Mouse (Mus musculus): ENCODE results near the gene Tnfrsf23. TPM values are rescaled to one million over a fixed set of nuclear protein-coding genes. Genes with fewer than 3 reads are reported as not detected.
"Not testable (repeated sequence)": the region's sequence is repeated elsewhere in the genome, so short reads cannot be mapped to it uniquely, and the experiment has no call there.

The Tnfrsf23 gene
- polyA plus RNA-seq, 1 experiment, result 5.6 TPM

DNA sequence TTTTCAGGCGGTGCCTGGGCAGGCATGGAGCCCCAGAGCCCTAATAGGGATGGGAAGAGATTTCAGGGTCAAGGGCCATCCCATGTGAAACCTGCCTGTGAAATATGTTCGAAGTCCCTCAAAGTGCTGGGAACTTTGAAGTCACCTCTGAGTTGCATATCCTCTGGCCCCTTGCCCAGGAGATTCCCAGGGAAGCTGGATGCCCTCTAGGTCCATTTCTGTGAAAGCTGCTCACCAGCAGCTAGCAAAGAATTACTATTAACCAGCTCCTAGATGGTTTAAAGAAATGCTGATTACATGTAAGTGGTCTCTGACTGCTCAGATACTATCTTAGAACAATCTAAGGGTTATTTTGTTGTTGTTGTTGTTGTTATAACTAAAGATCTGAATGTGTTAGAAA is 1.1 kb downstream of the Tnfrsf23 start:
- DNase-seq (ENCODE audit: low spot score), result not testable (repeated sequence)

DNA sequence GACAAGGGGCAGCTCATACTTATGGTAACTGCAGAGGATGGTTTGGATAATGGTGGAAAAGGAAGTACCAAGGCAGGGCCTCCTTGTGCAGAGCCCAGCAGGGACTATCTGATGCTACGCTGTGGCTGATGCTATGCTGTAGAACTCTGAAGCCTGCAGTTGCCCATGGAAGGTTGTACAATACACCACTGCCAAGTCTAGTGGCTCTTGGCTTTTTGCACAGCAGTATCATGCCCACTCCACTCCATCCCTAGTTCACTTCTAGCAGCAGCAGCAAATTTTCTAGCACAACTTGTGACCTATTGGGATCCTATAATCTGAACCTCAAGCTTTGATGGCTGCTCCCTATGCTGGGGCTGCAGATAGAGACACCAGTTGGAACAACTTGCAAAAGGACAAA is 4.1 kb downstream of the Tnfrsf23 start:
- no peak for DNase-seq (ENCODE audit: low spot score)

DNA sequence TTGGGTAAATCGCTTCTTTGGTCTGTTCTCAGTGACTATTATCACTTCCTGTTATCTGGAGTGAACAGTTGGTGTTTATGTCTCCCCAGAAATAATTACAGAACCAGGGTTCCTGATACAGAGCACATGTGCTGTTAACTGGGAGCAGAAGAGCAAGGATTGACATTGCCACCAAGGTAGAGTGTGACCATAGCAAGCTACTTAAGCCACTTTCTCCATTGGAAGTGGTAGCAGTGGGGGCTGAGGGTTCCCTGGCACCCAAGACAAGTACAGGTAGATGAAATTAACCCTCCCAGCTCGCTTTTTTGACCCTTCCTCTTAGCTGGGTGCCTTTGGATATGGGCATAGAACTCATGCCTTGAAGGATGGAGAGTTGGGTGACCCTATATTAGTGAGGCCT is 4.8 kb downstream of the Tnfrsf23 start:
- DNase-seq (ENCODE audit: low spot score), result not testable (repeated sequence)

DNA sequence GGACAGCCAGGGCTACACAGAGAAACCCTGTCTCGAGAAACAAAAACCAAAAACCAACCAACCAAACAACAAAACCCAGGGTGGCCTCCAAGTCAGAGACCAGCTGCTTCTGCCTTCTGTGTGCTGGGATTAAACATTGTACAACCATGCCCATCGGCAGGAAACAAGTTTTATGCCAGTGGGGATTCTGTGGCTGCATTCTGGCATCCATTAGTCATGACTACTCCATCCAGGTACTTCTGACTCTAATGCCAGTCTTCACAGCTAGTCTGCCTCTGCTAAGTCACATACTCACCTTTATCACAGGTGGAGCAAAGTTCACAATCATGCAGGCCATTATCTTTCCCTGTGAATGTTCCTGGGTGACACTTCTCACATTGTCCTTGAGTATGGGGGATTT is 6.0 kb downstream of the Tnfrsf23 start:
- not testable (repeated sequence) for DNase-seq (ENCODE audit: low spot score)

DNA sequence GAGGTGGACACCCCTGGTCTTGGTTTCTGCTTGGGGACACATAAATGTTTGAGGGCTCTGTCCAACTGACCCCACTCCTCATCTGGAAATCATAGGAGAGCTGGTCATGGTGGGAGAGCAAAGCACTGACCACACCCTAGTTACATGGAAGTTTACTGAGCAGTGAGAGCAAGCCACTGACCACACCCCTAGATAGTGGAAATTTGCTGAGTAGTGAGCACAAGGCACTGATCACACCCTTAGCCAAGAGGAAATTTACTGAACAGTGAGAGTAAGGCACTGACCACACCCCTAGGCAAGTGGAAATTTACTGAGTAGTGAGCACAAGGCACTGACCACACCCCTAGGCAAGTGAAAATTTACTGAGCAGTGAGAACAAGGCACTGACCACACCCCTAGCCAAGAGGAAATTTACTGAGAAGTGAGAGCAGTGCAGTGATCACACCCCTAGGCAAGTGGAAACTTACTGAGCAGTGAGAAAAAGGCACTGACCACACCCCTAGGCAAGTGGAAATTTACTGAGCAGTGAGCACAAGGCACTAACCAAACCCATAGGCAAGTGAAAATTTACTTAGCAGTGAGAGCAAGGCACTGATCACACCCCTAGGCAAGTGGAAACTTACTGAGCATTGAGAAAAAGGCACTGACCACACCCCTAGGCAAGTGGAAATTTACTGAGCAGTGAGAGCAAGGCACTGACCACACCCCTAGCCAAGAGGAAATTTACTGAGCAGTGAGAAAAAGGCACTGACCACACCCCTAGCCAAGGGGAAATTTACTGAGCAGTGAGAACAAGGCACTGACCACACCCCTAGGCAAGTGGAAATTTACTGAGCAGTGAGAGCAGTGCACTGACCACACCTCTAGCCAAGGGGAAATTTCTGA is 19.0 kb downstream of the Tnfrsf23 start:
- DNase-seq (ENCODE audit: low spot score), result no peak

DNA sequence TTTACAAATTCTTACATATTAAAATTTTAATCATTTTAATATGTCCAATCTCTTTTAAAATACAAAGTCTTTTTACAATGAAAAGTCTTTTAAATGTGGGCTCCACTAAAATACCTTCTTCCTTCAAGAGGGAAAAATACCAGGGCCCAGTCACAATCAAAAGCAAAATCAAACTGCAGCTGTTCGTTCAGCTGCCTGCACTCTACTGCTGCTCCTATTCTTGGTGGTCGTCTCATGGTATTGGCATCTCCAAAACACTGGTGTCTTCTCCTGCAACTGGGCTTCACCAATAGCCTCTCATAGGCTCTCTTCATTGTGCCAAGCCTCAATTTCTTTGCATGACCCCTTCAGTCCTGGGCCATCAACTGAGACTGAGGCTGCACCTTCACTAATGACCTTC is 22.2 kb downstream of the Tnfrsf23 start:
- no peak for DNase-seq (ENCODE audit: low spot score)

DNA sequence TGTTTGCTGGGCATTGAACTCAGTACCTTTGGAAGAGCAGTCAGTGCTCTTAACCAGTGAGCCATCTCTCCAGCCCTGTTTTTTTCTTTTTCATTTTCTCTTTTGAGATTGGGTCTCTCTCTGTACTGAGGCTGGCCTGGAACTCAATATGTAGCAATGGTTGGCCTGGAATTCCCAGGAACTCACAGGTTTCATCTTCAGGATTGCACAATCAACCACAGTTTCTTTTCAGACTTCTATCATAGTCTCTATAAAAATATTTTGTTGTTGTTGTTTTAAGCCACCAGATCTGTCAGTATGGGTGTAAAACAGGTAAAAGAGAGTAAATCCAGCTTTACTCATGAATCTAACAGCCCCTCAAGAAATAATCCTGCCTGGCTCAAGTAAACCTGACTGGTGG is 24.9 kb downstream of the Tnfrsf23 start:
- no peak for DNase-seq (ENCODE audit: low spot score)

DNA sequence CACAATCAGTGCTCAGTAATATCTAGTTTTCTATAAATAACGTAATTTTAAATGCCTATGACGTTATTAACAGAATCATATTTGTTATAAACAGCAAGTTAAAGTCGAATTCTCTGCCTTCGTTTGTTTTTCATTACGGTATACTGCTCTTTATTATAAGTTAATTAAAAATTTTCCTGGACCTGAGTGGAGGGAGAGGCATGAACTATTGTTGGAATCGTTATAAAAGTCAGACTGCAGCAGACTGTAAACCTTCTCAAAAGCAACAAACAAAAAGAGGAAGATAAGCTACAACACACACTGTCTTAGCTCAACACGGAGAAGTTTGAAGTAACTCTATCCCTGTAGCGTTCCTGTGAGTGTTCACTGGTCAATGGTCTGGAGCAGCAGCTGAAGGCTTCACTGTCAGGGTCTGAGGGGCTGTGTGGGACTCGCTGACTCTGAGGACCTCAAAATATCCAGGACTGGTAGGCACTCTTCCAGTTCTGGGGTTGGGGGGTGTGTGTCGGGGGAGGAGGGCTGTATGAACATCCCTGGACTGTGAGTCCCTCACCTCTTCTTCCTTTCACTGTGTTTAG is 35.8 kb downstream of the Tnfrsf23 start:
- not testable (repeated sequence) for DNase-seq (ENCODE audit: low spot score)

DNA sequence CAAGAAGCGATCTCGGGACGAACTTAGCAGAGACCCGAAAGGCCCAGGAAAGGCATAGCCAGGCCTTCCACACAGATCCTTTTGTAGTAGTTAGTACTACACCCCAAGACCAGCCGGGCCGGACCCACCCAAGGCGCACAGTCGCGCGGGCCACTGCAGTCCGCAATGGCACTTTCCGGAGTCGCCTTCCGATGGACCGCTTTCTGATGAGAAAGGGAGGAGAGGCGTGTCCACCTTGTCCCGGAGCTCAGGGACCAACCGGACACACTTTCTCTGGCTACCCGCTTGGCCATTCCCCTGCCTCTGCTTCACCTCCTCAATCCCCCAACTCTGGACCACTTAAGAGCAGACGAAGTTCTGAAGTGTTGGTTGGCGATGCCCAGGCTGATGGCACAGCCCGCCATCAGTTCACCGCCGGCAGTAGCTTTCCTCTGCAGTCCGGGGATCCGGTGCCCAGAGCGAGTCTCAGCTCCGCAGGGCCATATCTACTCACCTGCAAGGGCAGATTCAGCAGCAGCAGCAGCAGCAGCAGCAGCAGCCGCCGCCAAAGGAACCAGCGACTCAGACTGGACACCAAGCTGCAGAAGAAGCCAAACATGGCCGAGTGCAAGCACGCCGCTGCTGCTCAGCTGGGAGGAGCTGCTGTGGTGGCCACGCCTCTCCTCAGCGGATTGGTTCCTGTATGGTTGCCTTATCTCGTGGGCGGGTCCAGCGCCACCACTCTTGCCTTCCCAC is 36.5 kb downstream of the Tnfrsf23 start, which contains the start of gene Tnfrsf22:
Gene Tnfrsf22 (minus strand): TSS at position 628 of the 735 bp plus-strand sequence.
- DNase-seq (ENCODE audit: low spot score), result peak; percentile 57

DNA sequence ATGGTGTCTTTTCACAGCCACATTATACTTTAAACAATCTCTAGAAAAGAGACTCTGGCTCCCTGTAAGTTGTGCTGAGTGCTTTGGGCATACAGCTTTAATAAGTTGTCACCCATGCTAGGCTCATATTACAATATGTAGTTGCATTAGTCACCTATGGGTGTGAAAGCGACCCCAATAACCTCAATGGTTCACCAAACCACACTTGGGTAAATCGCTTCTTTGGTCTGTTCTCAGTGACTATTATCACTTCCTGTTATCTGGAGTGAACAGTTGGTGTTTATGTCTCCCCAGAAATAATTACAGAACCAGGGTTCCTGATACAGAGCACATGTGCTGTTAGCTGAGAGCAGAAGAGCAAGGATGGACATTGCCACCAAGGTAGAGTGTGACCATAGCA is 41.7 kb downstream of the Tnfrsf23 start:
- not testable (repeated sequence) for DNase-seq (ENCODE audit: low spot score)

DNA sequence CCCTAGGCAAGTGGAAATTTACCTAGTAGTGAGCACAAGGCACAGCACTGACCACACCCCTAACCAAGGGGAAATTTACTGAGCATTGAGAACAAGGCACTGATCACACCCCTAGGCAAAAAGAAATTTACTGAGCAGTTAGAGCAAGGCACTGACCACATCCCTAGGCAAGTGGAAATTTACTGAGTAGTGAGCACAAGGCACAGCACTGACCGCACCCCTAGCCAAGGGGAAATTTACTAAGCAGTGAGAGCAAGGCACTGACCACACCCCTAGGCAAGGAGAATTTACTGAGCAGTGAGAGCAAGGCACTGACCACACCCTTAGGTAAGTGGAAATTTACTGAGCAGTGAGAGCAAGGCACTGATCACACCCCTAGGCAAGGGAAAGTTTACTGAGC is 49.0 kb downstream of the Tnfrsf23 start:
- DNase-seq (ENCODE audit: low spot score), result no peak

DNA sequence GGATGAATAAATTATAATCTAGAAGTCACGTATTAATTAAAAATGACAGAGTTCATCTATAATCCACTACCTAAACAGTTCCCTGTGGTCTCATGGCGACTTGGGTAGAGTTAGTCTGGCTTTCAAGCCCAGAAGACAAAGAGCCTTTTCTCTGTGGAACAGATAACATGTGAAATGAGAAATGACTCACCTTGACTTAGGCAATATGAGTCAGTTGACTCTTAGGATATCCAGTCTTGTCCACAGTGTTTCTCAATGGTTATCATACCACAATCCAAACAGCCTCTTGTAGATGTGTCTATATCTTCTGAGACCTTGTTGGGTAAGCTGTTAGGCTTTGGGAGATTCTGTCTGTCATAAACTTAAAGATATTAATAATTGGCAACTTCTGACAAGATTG is 54.2 kb downstream of the Tnfrsf23 start:
- no peak for DNase-seq (ENCODE audit: low spot score)

DNA sequence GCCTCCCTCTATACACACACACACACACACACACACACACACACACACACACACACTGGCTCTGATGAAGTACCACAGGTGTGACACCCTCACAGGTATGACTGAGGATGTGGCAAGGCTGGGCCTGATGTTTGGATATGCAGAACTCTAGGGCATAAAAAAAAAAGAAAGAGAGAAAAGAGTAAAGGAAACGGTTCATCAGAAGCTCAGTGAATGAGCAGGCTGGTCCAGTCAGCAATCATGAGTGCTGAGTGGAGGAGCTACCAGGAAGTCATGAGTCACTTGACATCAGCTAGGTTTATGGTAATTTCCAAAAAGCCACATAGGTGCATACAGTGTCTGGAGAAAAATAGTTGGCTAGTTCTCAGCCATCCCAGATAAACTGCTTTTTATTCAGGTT is 56.2 kb downstream of the Tnfrsf23 start:
- DNase-seq (ENCODE audit: low spot score), result no peak

DNA sequence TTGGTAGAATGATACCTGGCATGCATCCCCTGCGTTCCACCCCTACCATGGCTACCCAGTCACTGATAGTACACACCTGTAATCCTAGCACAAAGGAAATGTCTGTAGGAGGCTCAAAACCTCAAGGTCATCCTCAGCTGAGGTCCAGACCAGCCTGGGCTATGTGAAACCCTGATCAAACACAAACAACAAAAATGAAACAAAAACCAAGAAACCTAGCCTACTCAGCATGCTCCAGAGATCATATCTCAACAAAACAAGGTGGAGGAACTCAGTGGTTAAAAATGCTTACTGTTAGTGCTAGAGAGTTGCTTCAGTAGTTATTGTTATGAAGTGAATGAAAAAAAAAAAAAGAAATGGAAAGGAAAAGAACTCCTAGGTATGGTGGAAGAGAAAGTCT is 57.1 kb downstream of the Tnfrsf23 start, which contains the start of gene Tnfrsf26:
Gene Tnfrsf26 (minus strand): TSS at position 183 of the 400 bp plus-strand sequence.
- no peak for DNase-seq (ENCODE audit: low spot score)

DNA sequence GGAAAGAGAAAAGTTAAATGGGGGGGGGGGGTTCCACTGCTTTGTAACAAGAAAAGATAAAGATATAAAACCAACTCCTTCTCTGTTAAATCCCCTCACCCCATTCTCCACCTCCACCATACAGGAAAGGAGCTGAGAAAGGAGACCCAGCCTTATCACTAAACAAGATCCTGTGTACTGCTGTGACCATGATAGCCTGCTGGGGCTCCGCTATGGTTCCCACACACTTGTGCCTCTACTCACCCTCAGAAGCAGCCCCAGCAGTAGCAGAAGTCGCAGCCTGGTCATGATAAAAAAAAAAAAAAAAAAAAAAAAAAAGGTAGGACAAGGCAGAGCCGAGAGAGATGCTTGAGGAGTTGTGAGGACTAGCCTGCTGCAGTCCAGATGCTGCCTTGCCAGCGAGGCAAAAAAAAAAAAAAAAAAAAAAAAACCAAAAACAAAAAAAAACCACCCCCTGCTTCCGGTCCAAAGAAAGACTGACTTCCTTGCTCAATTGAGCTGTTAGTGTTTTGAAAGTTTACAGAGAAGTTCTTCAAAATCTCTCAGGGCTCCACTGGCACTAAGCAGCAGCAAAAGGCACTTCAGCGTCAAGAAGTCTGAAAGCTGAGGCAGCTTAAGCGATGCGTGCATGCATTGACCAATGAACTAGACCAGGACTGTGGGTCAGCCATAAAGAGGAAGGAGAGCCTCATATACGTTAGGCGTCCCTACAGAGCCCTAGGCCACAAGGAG is 58.0 kb downstream of the Tnfrsf23 start:
- DNase-seq (ENCODE audit: low spot score), result no peak

DNA sequence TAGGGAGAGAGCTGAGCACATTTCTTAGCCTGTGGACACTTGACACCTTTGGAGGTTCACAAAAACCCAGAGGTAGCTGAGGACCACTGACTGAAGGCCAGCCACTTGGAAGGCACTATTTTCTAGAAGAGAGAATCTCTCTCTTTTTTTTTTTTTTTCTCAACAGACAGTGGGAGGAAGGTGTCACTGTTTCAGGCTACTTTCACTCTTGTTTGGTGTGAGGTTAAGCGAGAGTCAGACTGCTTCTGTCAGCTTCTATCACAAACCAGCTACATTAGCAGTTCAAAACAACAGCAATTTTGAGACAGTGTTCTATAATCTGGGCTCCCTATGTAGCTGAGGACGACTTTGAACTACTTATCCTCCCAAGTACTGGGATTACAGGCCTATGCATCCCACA is 59.5 kb downstream of the Tnfrsf23 start:
- no peak for DNase-seq (ENCODE audit: low spot score)

DNA sequence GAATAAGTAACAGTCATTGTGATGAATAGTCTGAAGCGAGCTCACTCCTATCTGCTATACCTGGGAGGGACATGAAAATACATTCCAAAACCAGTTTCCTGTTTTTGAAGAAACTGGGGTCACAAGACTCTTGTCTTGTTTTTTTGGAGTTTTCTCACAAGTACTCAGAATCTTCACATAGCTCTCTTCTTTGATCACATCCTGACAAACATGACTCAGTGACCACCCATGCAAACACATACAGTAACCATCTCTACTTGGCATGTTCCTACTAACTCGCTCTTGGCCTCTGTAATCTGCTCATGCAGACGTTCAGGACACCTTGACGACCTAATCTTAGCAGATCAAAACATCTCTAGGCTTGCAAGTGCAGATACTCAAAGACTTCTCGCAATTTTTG is 60.5 kb downstream of the Tnfrsf23 start:
- no peak for DNase-seq (ENCODE audit: low spot score)

DNA sequence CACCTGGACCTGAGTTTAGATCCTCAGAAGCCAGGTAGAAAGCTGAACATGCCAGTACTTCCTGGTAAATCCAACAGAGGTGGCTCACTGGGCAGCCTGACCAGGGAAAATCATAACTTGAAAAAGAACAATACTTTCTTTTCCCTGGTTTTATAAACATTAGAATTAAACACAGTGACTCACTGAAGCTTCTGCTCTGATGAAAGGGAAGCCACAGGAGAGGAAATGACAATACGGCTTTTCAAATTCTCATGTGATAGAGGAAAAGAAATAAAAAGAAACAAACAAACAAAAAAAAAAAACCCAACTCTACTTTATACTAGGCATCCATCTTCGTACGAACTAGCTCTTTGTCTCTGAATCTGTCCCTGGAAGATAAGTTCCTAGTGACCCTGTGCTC is 61.1 kb downstream of the Tnfrsf23 start:
- DNase-seq (ENCODE audit: low spot score), result no peak

DNA sequence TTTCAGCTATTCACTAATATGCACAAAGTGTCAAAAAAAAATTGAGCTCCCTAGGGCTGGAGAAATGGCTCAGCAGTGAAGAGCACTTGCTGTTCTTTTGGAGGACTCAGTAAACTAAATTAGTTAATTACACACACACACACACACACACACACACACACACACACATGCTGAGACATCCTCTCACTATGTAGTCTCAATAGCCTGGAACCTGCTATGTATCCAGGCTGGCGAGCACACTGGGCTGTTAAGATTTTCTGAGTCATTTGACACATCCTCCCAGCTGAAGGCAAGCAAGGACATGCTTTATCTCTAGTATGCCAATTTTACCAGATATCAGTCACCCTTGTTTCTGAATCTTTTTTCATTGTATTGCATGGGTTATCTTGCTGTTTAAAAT is 64.7 kb downstream of the Tnfrsf23 start:
- DNase-seq (ENCODE audit: low spot score), result no peak

Measured in urinary bladder, adult 2 months (tissue).